Mouse (Mus musculus) heart, postnatal 25 days (tissue): ENCODE results near the gene Morc1. TPM values are rescaled to one million over a fixed set of nuclear protein-coding genes. Genes with fewer than 3 reads are reported as not detected.

ENCODE experiments used
- DNase-seq: peaks from one replicate; pipeline ENCODE4 v3.0.0; 2022; ENCODE audit warnings: low spot score
- intact Hi-C: fragments of 180-260 bp; cut with DNase I; formaldehyde crosslinking; loops from one replicate; pipeline ENCODE4 v1.15.1; 2025
- total RNA-seq, 2 experiments: library from RNA; stranded (reverse); gene quantifications; 2 replicates each; pipeline ENCODE4 v1.2.3; 2021

The Morc1 gene
- total RNA-seq, 2 experiments from 2014 or later: not detected

DNA sequence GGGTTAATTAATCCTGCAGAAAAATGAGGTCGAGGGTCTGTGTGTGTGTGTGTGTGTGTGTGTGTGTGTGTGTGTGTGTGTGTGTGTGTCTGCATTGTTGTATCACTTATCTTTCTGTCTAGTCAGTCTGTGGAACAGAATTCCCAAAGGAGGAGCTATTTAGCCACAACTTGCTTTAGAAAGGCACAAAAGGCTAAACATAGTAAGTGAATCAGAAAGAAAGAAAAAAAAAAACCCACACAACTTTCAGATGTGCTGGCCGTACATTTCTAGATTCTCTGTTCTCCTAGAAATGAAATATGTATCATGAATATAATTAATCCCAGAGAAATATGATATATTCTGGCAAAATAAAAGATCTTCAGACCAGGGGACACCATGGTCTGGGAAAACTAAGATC lies 190.0 kb downstream of the Morc1 start:
- DNase-seq: no peak
- intact Hi-C loops: no loop called here

DNA sequence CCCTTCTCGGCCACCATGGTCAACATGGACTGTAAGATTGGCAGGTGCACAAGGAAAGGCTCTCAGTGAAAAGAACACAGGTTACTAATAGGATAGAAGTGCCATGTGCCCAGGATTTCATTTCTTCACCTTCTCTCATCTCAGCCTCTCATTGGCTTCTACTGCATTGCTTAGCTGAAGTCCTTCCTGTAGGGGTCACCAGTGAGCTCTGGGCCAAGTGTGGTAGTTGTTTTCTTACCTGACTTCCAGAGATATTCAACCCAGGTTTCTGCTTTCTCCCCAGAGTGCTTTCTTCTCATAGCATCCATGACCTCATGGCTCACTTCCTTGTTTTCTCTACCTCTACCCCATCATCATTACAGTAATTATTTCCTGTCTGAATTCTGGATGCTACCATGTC lies 192.4 kb downstream of the Morc1 start:
- intact Hi-C loops: no loop called here
- no peak for DNase-seq

DNA sequence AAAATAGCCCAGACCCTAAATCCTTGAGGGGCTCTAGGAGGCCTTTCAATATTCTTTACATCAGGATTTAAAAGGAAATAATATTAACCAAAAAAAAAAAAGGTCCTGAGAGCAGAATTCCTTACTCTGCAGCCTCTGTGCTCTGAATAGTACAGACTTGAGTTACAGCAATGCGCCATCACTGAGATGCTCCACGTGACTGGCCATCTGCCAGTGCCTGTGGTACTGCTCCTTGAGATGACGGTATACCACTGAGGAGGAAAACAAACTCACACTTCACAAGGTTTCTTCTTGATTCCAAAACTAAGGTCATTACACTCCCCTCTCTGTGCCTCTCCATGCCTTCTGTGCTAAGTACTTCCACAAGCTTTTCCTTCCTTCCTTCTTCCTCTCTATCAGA lies 195.1 kb downstream of the Morc1 start:
- no peak for DNase-seq
- intact Hi-C loops: no loop called here

DNA sequence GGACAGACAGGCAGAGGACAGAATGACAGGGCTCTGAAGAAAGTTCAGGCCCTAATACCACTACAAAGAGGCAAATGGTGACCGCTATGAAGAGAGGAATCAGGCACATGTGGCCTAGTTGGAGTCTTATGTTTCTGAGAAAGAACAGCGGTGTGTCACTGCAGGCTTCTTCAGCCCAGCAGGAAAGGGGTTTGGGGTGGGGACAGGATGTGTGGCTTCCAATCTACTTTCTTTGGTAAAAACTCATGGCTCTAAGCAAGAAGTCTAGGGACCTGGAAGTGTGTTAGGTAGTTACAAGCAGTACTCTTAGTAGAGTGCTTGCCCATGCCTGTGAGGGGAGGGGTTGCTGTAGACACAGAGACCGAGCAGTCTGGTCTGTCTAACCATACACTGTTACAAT lies 196.3 kb downstream of the Morc1 start:
- intact Hi-C loops: no loop called here
- no peak for DNase-seq

DNA sequence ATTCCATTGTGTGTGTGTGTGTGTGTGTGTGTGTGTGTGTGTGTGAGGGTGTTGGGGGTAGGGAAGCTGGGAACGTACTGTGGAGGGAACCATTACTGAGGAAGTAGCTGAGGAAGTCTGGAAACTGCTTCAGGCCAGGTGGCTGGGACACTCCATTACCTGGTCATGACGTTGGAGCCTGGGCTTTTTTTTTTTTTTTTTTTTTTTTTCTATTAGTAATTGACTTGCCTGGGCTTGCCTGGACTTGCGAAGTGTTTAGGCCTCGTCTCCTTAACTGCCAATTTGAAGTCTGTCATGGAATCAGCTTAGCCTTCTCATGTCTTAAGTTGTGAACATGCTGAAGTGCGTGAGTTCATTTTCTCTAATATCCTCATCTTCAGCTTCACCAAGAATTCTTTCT lies 198.7 kb downstream of the Morc1 start:
- DNase-seq: no peak
- intact Hi-C loops: no loop called here

DNA sequence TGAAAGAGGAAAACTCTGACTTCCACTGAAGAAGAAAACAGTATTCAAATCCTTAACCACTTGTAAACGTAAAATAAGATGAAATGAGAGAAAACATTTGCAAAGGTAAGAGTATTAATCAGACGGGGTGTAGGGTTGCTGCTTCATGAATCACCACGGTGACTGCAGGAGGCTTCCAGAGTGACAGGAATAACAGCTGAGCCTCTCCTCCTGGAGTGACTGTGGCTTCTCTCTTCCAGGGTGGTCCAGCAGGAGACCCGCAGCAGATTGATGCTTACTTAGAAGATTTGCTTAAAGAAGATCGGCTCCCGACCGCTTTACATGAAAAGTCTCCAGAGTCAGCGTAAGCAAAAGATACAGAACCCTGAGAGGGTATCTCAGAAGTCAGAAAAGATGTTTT lies 199.4 kb downstream of the Morc1 start:
- intact Hi-C loops: no loop called here
- DNase-seq: no peak

DNA sequence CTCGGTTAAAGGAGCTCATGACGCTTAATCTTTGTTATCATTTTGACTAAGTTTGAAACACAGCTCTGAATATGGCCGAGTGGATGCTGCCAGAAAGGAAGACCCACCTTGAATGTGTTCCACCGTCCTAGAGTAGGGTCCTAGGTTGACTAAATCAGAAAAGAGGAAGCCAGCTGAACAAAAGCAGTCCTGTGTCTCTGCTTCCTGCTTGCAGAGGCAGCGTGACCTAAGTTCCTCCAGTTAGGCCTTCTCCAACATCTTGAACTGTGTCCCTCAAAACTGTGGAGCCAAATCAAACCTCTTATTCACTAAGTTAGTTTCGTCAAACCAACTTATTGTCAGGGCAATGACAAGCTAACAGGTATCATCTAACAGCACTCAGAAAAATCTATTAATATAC lies 201.3 kb downstream of the Morc1 start:
- intact Hi-C loops: no loop called here
- no peak for DNase-seq

DNA sequence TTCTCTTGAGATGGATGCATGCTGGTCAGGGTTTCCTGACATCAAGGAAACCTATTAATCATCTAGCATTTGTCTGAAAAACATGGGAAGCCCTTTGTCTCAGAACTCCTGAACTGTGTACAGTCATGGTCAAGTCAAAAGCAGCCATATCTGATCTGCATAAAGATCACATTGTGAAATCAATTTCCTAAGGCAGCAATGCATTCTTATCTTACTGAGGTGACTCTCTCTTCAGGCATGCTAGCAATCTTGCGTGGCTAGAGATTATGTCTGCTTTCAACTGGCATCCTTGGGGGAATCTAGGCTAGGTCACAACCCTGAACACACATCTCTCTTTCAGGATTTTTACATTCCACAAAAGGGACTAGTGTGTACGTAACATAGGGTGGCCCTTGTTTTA lies 215.2 kb downstream of the Morc1 start:
- intact Hi-C loops: no loop called here

DNA sequence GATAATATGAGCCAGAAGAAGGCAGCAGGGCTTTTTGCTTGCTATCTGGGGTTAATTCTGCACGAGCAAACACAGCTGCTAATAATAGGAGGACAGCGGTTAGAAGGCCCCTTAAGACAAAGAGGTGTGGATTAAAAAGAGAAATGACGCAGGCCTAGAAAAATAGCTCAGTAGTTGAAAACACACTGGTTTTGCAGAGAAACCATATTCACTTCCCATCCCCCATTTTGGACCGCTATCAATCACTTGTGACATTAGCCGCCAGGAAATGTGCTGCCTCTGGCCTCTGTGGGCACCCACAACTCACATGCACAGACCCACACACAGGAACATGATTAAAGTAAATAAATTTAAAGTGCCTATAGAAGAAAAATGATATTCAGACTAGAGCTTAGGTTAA lies 240.7 kb downstream of the Morc1 start:
- intact Hi-C loops: no loop called here
- DNase-seq: no peak

More for the DNA sequence above, 215.2 kb downstream of the Morc1 start:
- DNase-seq: no peak

DNA sequence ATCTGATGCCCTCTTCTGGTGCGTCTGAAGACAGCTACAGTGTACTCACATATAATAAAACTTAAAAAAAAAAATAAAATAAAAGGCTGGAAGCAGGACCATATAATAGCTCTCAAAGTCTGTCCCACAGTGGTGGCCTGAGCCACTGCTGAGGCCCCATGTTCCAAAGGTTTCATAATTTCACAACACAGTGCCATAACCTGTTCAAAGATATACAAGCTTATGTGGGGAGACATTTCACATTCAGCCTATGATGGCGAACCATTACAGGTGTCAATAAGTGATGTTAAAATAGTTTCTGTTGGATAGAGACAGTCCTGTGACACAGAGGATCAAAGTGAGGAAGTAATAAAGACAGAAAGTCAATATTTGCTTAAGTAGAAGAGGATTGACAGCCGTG lies 241.6 kb downstream of the Morc1 start:
- no peak for DNase-seq

DNA sequence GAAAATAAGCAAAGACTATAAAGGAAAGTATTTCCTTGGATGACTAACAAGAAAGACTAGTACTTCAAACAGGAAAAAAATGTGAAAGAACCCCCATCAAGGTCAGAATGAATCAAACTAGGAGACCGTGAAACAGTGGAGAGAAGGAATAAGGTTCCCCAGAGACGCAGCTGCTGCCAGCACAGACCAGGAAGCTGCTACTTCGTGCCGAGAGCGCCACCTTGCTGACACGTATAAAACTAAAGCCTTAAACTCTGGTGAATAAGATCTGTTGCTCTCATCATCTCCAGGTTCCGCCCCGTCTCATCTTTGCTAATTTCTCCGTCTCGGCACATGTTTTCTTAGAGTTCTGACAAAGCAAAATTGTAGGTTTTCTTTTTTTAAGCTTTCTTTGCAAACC lies 244.6 kb downstream of the Morc1 start:
- intact Hi-C loops: no loop called here
- no peak for DNase-seq

More for the DNA sequence above, 241.6 kb downstream of the Morc1 start:
- intact Hi-C loops: no loop called here

DNA sequence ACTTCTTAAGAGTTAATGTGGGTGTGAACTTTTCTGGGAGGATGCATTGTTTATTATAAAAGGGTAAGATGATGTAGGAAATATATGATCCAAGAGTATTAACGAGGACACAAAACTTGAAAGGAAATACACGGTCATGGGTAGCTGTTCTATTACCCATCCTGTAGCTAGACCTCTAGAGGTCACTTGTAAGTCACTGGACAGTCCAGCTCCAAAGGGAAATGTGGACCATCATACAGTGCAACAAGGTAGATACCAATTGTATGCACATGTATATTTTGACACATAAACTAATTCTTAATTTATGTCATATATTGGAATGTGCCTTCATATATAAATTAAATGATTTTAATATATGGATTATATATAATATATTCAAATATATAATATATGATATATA lies 245.2 kb downstream of the Morc1 start:
- intact Hi-C loops: no loop called here
- DNase-seq: no peak

DNA sequence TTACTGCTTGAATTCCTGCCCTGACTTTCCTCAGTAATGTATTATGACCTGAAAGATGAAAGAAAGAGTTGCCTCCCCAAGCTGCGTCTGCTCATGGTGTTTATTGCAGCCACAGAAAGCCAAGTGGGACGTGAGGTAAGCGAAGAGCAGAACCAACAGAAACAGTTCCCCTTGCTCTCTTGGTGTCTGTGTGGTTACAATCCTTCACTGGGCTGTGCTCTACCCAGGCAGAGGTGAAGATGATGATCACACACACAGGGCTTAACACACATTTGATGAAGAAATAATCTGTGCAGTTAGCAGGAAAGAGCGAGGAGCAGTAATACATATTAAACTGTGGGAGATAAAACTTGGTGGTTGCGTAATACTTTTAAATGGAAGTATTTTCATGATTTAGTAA lies 246.3 kb downstream of the Morc1 start:
- intact Hi-C loops: no loop called here
- no peak for DNase-seq

DNA sequence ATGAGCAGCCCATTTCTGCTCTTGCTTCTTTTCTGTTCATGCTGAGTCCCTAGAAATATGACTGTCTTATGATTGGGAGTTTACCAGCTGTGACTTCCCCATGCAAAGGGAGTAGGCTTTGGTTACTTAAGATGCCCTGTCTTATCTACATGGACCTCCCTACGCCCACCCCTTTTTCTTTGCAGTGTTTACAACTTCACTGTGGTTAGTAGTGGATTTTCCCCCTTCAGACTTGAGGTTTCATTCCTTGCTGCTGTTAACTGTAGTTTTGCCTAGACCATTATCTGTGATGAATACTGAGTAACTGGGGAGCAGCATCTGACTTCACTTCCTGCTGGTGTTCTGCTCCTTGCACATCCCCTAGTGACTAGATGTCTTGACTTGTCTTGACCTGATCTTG lies 247.0 kb downstream of the Morc1 start:
- intact Hi-C loops: no loop called here
- no peak for DNase-seq

Other genes with a start within 250 kb of the Morc1 start
- gene Dppa4, start 147.5 kb upstream of the Morc1 start, total RNA-seq: not detected
- not detected for gene Dppa2, start 127.3 kb upstream of the Morc1 start, total RNA-seq
- gene Gm5485, start 18.8 kb upstream of the Morc1 start, total RNA-seq: not detected